Mouse (Mus musculus) testis, adult 2 months (tissue): ENCODE data around the gene Rab43. TPM values are rescaled to one million over a fixed set of nuclear protein-coding genes. Genes with fewer than 3 reads are reported as not detected.
A peak's percentile ranks its signal among the peaks of the same experiment; 100 is the strongest.

Experiments used
- H3K27ac ChIP-seq: fragments of 200-500 bp; 2 replicates; pipeline ENCODE4 v1.5.1; 2012; ENCODE audit warnings: low read depth, low read length; ENCODE audit not compliant: control insufficient read depth, insufficient read depth
- H3K27me3 ChIP-seq: fragments of 200-500 bp; 2 replicates; pipeline ENCODE4 v1.6.1; 2012; ENCODE audit warnings: mild to moderate bottlenecking, low read length, moderate library complexity; ENCODE audit not compliant: control insufficient read depth, insufficient read depth
- H3K36me3 ChIP-seq: fragments of 200-500 bp; 2 replicates; pipeline ENCODE4 v1.6.1; 2012; ENCODE audit warnings: mild to moderate bottlenecking, low read length; ENCODE audit not compliant: control insufficient read depth, insufficient read depth
- H3K4me1 ChIP-seq: fragments of 200-500 bp; 2 replicates; pipeline ENCODE4 v1.6.1; 2012; ENCODE audit warnings: low read length; ENCODE audit not compliant: control insufficient read depth, insufficient read depth
- H3K4me3 ChIP-seq: fragments of 200-500 bp; 2 replicates; pipeline ENCODE4 v1.5.1; 2012; ENCODE audit warnings: low read depth, mild to moderate bottlenecking, low read length, moderate library complexity, mixed read lengths; ENCODE audit not compliant: control insufficient read depth
- CTCF ChIP-seq: fragments of 200-500 bp; IDR thresholded peaks from 2 replicates; pipeline ENCODE4 v1.5.1; 2012; ENCODE audit warnings: low read depth, mild to moderate bottlenecking, inconsistent platforms, low read length, moderate library complexity; ENCODE audit not compliant: control insufficient read depth, insufficient read depth, insufficient replicate concordance
- POLR2A ChIP-seq: fragments of 200-500 bp; IDR thresholded peaks from 2 replicates; pipeline ENCODE4 v1.6.1; 2012; ENCODE audit warnings: low read depth, mild to moderate bottlenecking, inconsistent platforms, low read length, moderate library complexity; ENCODE audit not compliant: control insufficient read depth
- polyA plus RNA-seq: library from polyadenylated mRNA; depleted of rRNA; stranded (reverse); fragments of >200 nt; gene quantifications from 2 replicates; pipeline ENCODE4 v1.2.3, GENCODE M21; 2012

Rab43 gene
- polyA plus RNA-seq, 1 experiment = 19.5 TPM

DNA sequence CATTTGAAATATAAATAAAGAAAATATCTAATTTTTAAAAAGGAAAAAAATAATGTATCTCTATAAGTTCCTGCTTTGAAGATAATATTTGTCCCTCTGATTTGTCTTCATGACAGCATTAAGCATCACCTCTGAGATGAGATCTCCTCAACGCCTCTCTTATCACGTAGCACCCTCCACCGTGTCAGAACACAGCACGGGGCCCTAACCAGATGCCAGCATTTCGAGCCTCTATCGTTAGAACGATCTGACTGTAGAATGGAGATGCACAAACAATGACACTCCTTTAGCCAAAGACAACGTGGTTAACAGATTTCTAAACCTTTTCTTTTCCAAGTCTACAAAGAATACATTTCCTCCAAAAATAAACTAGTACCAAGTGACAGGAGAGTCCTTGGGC, 27.9 kb downstream of the Rab43 start:
- Histone ChIP-seq H3K27me3 (no peaks in the 10 kb centered on the region), H3K27ac (no peak overlapping the region), H3K4me3 (no peak overlapping the region), H3K4me1 (0 out of 2 replicates have a peak, but pooled peaks cover 3% of the 10 kb centered on the region), H3K36me3 (no peaks in the 10 kb centered on the region)
- TF ChIP-seq POLR2A (no peak), CTCF (no peak)

DNA sequence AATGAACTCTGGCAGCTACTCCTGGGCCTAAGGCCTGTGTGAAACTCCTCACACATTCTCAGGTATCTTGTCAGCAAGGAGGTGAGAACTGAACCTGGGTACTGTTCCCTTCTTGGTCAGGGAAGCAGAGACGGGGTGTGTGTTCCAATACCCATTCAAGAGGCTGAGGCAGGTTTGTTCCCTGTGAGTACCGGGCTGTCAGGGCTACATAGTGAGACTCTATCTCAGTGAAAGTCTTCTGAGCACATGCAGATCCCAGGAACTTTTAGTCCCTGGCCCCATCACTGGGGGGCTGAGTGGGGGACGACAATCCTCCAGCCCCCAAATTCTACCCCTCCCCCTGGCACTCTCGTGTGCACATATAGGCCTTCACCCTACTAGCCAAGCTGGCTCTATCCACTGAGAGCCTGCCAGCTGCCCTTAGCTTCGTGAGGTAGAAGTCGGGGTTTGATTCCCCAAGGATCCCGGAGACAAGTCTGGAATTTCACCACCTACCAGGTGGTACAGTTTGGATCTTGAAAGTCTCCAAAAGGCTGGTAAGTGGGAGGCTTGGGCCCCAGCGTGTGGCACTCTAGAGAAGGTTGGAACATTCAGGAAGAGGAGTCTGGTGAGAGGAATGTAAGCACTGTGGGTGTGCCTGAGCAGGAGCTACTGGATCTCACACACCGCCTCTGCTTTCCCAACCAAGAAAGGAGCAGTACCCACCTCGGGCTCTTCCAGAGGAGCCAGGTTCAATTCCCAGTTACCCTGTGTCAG, 31.2 kb downstream of the Rab43 start:
- no peak for TF ChIP-seq CTCF
- no peak for TF ChIP-seq POLR2A
- no peaks in the 10 kb centered on the region for H3K4me1 ChIP-seq
- H3K27ac ChIP-seq = no peak overlapping the region
- H3K36me3 ChIP-seq = no peaks in the 10 kb centered on the region
- H3K27me3 ChIP-seq = no peaks in the 10 kb centered on the region
- no peak overlapping the region for H3K4me3 ChIP-seq

DNA sequence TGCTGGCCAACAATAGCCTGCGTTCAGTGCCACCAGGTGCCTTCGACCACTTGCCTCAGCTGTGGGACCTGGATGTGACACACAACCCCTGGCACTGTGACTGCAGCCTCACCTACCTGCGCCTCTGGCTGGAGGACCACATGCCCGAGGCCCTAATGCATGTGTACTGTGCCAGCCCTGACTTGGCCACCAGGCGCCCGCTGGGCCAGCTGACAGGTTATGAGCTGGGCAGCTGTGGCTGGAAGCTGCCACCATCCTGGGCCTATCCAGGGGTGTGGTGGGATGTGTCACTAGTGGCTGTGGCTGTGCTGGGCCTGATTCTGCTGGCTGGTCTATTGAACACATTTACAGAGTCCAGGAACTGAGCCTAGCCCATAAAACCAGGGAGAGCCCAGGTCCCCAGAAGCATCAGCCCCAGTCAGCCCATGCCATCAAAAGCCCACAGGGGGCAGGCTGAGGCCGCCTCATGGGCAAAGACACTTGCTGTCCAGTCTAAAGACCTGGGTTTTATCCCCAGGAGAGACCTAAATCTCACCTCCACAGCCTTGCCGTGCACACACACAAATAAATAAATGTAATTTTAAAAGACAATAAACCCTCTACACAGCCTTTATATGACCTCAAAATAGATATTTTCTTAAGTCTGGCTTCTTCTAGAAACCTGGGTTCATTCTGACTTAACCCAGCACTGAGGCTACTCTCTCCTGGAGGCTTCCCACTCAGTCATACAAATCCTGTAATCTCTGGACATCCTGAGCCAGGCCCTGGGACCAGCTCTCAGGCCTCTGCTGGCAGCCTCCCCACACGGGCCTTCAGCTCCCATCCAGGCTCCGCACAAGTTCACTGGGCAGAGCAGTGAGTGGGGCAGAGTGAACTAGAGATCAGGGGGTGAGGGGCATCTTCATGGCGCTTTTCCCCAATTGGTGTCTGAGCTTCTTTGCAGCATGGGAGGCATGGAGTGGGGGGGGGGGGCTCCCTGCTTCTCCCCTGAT, 32.5 kb downstream of the Rab43 start:
- TF ChIP-seq CTCF (peak; percentile 27; the same call in 1 of the 2 replicates), POLR2A (no peak)
- Histone ChIP-seq H3K27me3 (no peaks in the 10 kb centered on the region), H3K4me1 (no peaks in the 10 kb centered on the region), H3K27ac (no peak overlapping the region), H3K4me3 (no peak overlapping the region), H3K36me3 (no peaks in the 10 kb centered on the region)

DNA sequence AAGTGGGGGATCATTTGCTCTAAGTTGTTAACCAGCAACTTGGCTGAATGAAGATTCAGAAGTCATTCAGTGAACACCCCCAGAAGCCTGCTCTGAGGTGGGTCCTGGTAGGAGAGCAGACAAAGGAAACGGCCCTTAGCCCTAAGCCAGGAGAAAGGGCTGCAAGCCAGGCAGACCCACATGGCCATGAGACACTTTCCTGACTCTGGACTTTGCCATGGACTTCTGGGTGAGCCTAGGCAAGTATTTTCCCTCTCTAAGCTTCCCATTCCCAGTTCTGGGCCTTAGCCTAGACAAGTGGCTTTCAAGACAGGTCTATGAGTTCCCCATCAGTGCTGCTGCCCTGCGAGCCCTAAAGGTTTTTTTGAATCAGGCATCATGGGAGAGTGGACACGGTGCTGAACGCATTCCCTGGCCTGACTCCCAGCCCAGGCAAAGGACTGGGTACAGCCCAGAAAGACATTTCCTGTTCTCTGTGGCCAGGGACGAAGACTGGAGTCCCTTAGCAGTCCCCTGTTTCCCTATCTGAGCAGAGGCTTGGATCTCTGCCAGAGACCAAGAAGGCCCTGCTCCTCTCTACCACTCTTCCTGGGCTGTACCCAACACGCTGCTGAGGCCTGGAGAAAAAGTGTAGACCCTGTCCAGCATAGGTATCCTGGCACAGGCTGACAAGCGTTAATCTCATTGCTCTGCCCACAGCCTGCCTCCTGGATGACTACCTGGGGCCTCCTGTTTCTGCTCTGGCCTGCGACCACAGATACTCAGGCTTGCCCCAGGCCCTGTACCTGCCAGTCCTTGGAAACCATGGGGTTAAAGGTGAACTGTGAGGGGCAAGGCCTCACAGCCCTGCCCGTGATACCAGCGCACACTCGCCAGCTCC, 33.4 kb downstream of the Rab43 start:
- no peaks in the 10 kb centered on the region for H3K4me1 ChIP-seq
- TF ChIP-seq CTCF (no peak), POLR2A (no peak)
- no peaks in the 10 kb centered on the region for H3K27me3 ChIP-seq
- no peak overlapping the region for H3K4me3 ChIP-seq
- no peaks in the 10 kb centered on the region for H3K36me3 ChIP-seq
- no peak overlapping the region for H3K27ac ChIP-seq

DNA sequence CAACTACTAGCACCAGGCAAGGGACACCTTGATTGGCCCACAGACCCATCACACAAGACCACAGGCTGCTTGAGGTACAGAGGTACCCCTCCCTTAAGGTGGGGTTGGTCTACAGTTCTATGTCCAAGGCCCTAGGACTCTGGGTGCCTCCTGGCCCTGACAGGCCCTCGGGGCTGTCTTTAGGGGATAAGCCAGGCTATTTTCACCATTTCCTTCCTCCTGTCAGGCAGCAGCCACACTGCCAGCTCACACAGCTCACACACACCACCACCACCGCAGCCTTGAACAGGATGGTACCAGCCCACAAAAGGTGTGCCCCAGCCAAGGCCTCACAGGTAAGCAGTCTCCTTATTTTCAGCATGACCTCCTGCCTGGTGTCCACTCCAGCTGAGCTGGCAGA, 34.1 kb downstream of the Rab43 start, which contains the start of gene Gp9:
TSS of gene Gp9 (plus strand) at position 231 of the 400 bp plus-strand sequence.
- H3K27ac ChIP-seq = no peak within 1 kb of the TSS
- TF ChIP-seq POLR2A = no peak
- H3K4me3 ChIP-seq = no peak within 1 kb of the TSS
- no peaks in the 10 kb centered on the region for H3K4me1 ChIP-seq
- H3K27me3 ChIP-seq = no peaks in the 10 kb centered on the region
- H3K36me3 ChIP-seq = no peaks in the 10 kb centered on the region

DNA sequence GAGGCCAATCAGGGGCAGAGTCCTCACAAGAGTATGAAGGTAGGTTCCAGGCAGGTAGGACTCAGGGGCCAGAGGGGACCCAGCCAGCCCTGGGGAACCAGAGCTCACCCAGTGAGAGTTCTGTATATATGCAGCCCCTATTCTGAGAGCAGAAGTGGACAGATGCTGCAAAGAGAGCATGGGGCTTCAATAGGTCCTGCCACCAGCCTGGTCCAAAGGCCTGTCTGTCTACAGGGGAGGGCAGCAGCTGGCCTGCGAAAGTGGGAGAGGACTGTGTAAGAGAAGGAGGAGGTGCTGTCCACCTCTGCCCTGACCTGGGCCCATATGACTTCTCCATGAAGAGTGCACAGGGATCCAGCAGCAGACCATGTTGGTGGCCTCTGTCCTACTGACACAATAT, 35.3 kb downstream of the Rab43 start:
- Histone ChIP-seq H3K4me3 (no peak overlapping the region), H3K27ac (no peak overlapping the region), H3K27me3 (no peaks in the 10 kb centered on the region), H3K4me1 (no peaks in the 10 kb centered on the region), H3K36me3 (no peaks in the 10 kb centered on the region)
- TF ChIP-seq CTCF (no peak), POLR2A (no peak)
